Mouse (Mus musculus) lung, embryonic 16.5 days (tissue): ENCODE data around the gene Rab36. TPM values are rescaled to one million over a fixed set of nuclear protein-coding genes. Genes with fewer than 3 reads are reported as not detected.

Experiments used
- ATAC-seq: fragments of 200-750 bp; cut with Nextera tagmentation; 2 replicates; pipeline ENCODE4 v1.8.0; 2017; ENCODE audit warnings: low read depth, mild to moderate bottlenecking, moderate library complexity
- H3K27ac ChIP-seq: fragments of 300-500 bp; sonication (generic); 2 replicates; pipeline ENCODE4 v1.5.1; 2014; ENCODE audit warnings: mild to moderate bottlenecking, control low read depth, low read length
- H3K27me3 ChIP-seq: fragments of 300-500 bp; sonication (generic); 2 replicates; pipeline ENCODE4 v1.6.1; 2014; ENCODE audit warnings: low read depth, low read length, mixed read lengths; ENCODE audit not compliant: control insufficient read depth, insufficient read depth
- H3K36me3 ChIP-seq: fragments of 300-500 bp; sonication (generic); 2 replicates; pipeline ENCODE4 v1.6.1; 2014; ENCODE audit warnings: low read length; ENCODE audit not compliant: control insufficient read depth, insufficient read depth
- H3K4me1 ChIP-seq: fragments of 300-500 bp; sonication (generic); replicated peaks from 2 replicates; pipeline ENCODE4 v1.6.1; 2014; ENCODE audit warnings: low read length, mixed read lengths; ENCODE audit not compliant: control insufficient read depth, insufficient read depth
- H3K4me2 ChIP-seq: fragments of 300-500 bp; sonication (generic); 2 replicates; pipeline ENCODE4 v1.6.1; 2014; ENCODE audit warnings: low read depth, low read length, control low read depth
- H3K4me3 ChIP-seq: fragments of 300-500 bp; sonication (generic); 2 replicates; pipeline ENCODE4 v1.5.1; 2014; ENCODE audit warnings: mild to moderate bottlenecking, low read length, control low read depth
- H3K9ac ChIP-seq: fragments of 300-500 bp; sonication (generic); 2 replicates; pipeline ENCODE4 v1.6.1; 2014; ENCODE audit warnings: low read length, control low read depth
- H3K9me3 ChIP-seq: fragments of 300-500 bp; sonication (generic); 2 replicates; pipeline ENCODE4 v1.6.1; 2016; ENCODE audit warnings: low read length; ENCODE audit not compliant: control insufficient read depth
- WGBS: fragments of 180-500 bp; shearing (Covaris S2); extraction: QIAGEN DNeasy Blood & Tissue Kit; methylation state at CpG from one replicate; pipeline ENCODE4 v1.1.7; 2014; 5-methylcytosine and 5-hydroxymethylcytosine counted together
- polyA plus RNA-seq: library from polyadenylated mRNA; unstranded; fragments of >200 nt; fragmentation: Nextera tagmentation; extraction: Ambion mirVana; gene quantifications from 2 replicates; pipeline ENCODE4 v1.2.1, GENCODE M21; 2015

Rab36 gene
- polyA plus RNA-seq, result 12.9 and 13.2 TPM in 2 replicates

DNA sequence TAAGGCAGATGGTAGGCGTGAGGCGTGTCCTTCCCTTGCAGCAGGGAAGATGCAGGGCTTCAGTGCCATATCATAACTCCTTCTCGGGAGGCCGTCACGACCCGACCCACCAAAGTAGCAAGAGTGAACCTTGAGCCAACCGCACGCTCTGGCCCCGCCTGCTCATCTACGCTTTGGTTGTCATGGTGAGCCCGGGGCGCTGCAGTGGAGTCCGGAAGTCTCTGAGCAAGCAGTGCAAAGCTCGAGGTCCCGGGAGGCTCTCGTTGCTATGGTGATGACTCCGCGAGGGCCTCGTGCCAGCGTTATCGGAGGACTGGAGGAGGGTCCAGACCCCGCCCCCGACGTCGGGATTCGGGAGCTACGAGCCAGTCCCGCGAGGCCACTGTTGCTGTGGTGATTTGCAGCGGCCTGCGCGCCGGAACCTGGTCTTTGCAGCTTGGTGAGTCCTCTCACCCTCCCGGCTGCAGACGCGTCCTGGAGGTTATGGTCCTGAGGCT lies at the start of gene Rab36:
Gene Rab36, plus strand, starts transcription at position 176 of the 497 bp plus-strand sequence.
- H3K4me2 ChIP-seq, result peak within 1 kb of the TSS; percentile 76
- peak; percentile 98 for ATAC-seq
- under 1% methylated on average over 36 of the region's 36 CpGs for WGBS
- peaks cover 6% of the 10 kb centered on the region; the same call in 1 of the 2 replicates for H3K4me1 ChIP-seq
- H3K27ac ChIP-seq, result peak within 1 kb of the TSS; percentile 67
- peak within 1 kb of the TSS; percentile 54 for H3K4me3 ChIP-seq
- no peaks in the 10 kb centered on the region for H3K9me3 ChIP-seq
- peak within 1 kb of the TSS; percentile 73 for H3K9ac ChIP-seq
- H3K36me3 ChIP-seq, result no peaks in the 10 kb centered on the region
- no peaks in the 10 kb centered on the region for H3K27me3 ChIP-seq

DNA sequence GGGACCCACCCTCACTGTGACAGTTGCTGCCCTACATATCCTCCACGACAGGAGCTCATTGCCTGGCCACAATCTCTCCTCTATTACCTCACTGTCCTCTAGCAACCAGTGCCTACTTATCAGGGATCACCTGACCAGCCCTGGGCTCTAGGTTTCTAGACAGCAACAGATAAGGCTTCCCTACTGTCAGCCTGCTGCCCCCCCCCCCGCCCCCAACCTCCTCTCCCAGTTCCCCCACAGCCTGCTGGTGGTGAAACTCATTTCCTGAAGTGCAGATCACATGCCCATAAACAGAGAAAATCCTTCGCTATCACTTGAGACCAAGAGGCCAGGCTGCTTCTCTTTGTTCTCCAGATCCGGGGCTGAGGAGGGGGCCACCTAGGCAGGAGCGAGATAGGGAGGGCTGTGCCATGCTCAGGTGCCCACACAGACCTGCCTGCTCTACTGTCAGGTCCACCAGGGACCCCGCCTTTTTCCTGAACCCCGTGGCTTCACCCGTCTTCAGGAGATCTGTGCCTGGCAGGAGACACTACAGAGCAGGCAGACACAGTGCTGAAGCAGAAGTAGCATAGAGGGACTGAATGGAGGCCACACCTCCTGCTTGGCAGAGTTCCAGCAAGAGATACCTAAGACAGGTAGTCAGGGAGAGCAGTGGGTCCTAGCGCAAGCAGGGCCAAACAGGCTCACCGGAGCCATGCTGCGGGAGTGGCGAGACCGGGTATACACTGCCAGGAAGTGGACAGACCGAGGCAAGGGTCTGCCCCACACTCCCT lies 49.0 kb upstream of the Rab36 start:
- Histone ChIP-seq H3K36me3 (0 out of 2 replicates have a peak, but pooled peaks cover 3% of the 10 kb centered on the region), H3K4me2 (no peak overlapping the region; the same call in 1 of the 2 replicates), H3K4me1 (peaks cover 4% of the 10 kb centered on the region), H3K9me3 (no peaks in the 10 kb centered on the region), H3K4me3 (no peak overlapping the region), H3K27me3 (no peaks in the 10 kb centered on the region), H3K27ac (no peak overlapping the region), H3K9ac (no peak overlapping the region)
- WGBS, result 28% methylated on average over 14 of the region's 14 CpGs
- ATAC-seq, result peak; percentile 18; the same call in 1 of the 2 replicates

DNA sequence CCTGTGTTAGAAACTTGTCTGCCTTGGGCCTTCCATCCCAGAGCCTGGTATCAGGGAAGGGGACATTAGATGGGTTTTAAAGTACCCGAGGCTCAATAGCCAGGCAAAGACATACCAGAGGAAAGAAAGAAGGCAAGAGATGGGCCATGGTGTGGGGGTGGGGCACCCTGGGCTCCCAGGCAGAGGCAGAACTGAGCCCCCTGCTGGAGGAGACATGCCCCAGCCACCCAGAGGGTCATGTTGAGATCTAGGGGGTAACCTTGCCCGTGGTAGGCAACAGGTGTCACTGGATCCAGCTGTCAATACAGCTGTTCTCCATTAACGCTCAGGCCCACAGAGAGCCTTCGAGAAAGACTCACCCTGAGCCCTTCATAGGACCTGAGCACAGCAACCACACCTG lies 47.0 kb upstream of the Rab36 start:
- H3K9ac ChIP-seq, result no peak overlapping the region
- 66% methylated on average over 4 of the region's 4 CpGs for WGBS
- no peak overlapping the region for H3K4me2 ChIP-seq
- no peak for ATAC-seq
- no peak overlapping the region for H3K4me3 ChIP-seq
- 0 out of 2 replicates have a peak, but pooled peaks cover 3% of the 10 kb centered on the region for H3K36me3 ChIP-seq
- H3K27ac ChIP-seq, result no peak overlapping the region
- H3K27me3 ChIP-seq, result no peaks in the 10 kb centered on the region
- H3K4me1 ChIP-seq, result peaks cover 4% of the 10 kb centered on the region
- H3K9me3 ChIP-seq, result no peaks in the 10 kb centered on the region

DNA sequence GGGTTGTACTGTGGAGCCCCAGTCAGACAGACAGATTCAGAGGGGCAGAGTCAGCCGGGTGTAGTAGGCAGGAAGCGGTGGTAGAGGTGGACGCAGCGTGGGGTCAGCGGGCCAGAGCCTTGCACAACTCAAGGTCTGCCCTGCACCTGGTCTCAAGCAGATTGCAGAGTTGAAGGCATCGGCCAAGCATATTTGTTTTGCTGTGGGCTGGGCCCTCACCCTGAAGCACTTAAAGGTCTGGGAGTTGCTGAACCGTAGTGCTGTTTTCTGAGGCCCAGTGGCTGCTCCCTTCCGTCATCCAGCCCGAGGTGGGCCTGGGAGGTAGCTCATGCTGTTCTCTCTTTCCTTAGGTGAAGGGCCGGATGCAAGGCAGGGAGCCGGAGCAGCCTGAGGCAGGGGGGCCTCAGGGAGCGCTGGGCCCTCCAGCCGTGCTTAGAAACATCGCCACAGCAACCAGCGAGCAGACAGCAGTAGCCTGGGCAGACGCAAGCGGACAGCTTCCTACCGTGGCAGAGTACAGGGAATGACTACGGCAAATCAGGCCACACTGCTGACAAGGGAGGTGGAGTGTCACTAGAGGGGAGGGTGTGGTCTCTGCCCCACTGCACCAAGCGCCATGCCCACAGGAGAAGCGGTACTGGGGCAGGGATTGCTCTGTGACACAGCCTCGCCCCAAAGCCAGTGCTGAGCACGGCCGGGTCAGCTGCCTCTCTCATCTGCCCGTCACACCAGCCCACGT lies 46.1 kb upstream of the Rab36 start:
- Histone ChIP-seq H3K27me3 (no peaks in the 10 kb centered on the region), H3K4me3 (no peak overlapping the region), H3K4me1 (peaks cover 9% of the 10 kb centered on the region), H3K4me2 (no peak overlapping the region), H3K9ac (peak overlapping the region; percentile 47; the same call in 1 of the 2 replicates), H3K27ac (no peak overlapping the region), H3K9me3 (no peaks in the 10 kb centered on the region), H3K36me3 (0 out of 2 replicates have a peak, but pooled peaks cover 3% of the 10 kb centered on the region)
- peak; percentile 51 for ATAC-seq
- WGBS, result 30% methylated on average over 26 of the region's 26 CpGs

DNA sequence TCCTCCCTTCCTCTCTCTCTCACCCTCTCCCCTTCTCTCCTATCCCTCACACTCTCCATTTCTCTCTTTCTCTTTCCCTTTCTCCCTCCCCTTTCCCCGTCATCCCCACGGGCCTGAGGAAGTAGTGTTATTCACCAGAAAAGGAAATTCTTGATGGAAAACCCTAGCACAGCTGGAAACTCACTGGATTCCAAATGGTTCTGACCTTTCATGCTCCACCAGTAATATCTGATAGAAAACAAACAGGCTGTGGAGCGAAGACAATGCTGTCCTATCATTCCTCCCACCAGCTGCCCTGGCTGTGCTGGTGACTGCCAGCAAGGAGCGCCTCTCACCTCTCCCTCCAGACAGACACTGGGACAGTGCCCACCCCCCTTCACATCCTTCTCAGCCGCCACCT lies 42.0 kb upstream of the Rab36 start:
- no peak overlapping the region for H3K4me3 ChIP-seq
- H3K27me3 ChIP-seq, result no peaks in the 10 kb centered on the region
- no peaks in the 10 kb centered on the region for H3K9me3 ChIP-seq
- WGBS, result 13% methylated on average over 5 of the region's 5 CpGs
- peaks cover 10% of the 10 kb centered on the region; the same call in 1 of the 2 replicates for H3K4me1 ChIP-seq
- no peak overlapping the region for H3K27ac ChIP-seq
- H3K9ac ChIP-seq, result no peak overlapping the region
- ATAC-seq, result peak; percentile 21; the same call in 1 of the 2 replicates
- H3K36me3 ChIP-seq, result 0 out of 2 replicates have a peak, but pooled peaks cover 3% of the 10 kb centered on the region
- H3K4me2 ChIP-seq, result peak overlapping the region; percentile 39; the same call in 1 of the 2 replicates

DNA sequence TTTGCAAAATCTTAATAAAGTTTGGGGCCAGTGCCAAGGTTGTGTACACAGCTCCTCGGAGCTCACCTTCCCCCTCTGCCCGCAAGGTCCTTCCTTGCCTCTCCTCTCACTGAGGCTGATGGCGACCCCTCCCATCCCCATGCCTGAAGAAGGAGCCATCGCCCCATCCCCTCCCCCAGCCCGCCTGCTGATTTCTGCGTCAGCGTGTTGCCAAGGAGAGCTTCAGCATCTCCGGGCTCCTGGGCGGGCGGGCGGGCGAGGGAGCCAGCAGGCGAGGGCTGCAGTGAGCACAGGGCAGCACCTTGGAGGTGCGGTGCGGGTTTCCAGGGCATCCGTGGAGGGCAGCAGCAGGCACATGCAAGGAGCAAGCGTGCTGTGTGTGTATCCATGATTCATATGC lies 41.5 kb upstream of the Rab36 start:
- peak; percentile 44 for ATAC-seq
- H3K4me3 ChIP-seq, result peak overlapping the region; percentile 9; the same call in 1 of the 2 replicates
- H3K27me3 ChIP-seq, result no peaks in the 10 kb centered on the region
- no peaks in the 10 kb centered on the region for H3K9me3 ChIP-seq
- 7% methylated on average over 17 of the region's 17 CpGs for WGBS
- H3K4me2 ChIP-seq, result peak overlapping the region; percentile 39; the same call in 1 of the 2 replicates
- peaks cover 9% of the 10 kb centered on the region; the same call in 1 of the 2 replicates for H3K4me1 ChIP-seq
- H3K27ac ChIP-seq, result no peak overlapping the region
- 0 out of 2 replicates have a peak, but pooled peaks cover 3% of the 10 kb centered on the region for H3K36me3 ChIP-seq
- no peak overlapping the region for H3K9ac ChIP-seq

DNA sequence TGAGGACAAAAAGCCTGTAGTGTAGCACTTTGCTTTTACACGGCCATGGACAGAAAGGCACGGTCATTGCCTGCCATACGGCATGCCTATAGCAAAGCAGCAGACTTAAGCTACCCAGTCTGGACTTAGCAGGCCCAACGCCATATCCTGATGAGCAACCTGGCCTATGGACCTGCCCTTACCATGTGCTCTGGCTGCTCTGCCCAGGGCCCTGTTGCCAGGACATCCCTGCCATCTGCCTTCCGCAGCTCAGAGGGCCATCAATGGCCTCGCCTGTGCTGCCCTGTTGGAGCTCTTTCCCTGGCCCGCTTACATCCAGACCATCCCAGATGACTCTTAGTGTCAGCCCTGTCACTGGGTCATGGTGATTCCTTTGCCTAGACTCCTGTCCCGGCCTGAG lies 35.5 kb upstream of the Rab36 start:
- Histone ChIP-seq H3K9ac (no peak overlapping the region), H3K4me1 (peaks cover 11% of the 10 kb centered on the region), H3K27me3 (no peaks in the 10 kb centered on the region), H3K4me2 (no peak overlapping the region), H3K9me3 (no peaks in the 10 kb centered on the region), H3K27ac (no peak overlapping the region), H3K36me3 (no peaks in the 10 kb centered on the region), H3K4me3 (no peak overlapping the region)
- no peak for ATAC-seq
- 90% methylated on average over 8 of the region's 8 CpGs for WGBS

DNA sequence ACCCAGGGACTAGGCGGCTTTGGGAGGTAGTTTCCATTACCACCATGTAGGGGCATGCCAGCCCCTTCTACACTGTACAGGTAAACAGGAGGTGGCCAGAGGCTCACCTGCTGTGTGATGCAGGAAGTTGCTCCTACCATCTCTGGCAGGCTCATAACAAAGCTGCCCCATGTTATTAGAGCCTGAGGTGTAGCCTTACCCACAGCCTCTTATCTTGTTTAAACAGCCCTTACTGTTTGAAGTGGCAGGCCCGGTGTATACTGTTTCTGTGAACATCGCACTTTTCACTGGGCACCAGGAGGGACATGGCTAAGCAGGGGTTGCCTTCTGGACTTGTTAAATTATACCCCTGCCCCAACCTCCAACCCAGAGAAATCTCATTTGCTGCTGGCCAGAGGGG lies 32.8 kb upstream of the Rab36 start:
- H3K9ac ChIP-seq, result no peak overlapping the region
- no peaks in the 10 kb centered on the region for H3K9me3 ChIP-seq
- peaks cover 11% of the 10 kb centered on the region for H3K4me1 ChIP-seq
- H3K4me2 ChIP-seq, result no peak overlapping the region
- ATAC-seq, result peak; percentile 76
- no peaks in the 10 kb centered on the region for H3K27me3 ChIP-seq
- no peaks in the 10 kb centered on the region for H3K36me3 ChIP-seq
- H3K4me3 ChIP-seq, result no peak overlapping the region
- H3K27ac ChIP-seq, result no peak overlapping the region
- WGBS, result 35% methylated on average over 3 of the region's 3 CpGs
